Mouse (Mus musculus): ENCODE measurements around the gene Stx1a. TPM values are rescaled to one million over a fixed set of nuclear protein-coding genes. Genes with fewer than 3 reads are reported as not detected.
A peak's percentile ranks its signal among the peaks of the same experiment; 100 is the strongest.

The Stx1a gene
- polyA plus RNA-seq, 1 experiment: 4.4 TPM

DNA sequence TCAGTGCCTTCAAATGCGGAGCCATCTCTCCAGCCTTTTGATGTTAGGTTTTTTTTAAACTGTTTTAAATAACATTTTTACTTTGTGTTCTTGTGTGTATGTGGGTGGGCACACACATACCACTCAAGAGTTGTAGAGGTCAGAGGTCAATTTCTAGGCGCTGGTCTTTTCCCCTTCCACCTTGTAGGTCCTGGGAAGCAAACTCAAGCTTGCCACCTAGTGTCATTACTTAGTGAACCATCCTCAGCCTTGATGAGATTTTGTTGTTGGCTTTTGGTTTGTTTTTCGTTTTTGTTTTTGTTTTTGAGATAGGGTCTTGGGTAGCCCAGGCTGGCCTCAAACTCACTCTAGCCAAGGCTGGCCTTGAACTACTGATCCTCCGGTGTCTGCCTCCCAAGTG is 52.4 kb downstream of the Stx1a start:
- H3K4me2 ChIP-seq (ENCODE audit: low read depth): no peak overlapping the region
- no peak for TF ChIP-seq E2F4 (IDR thresholded peaks at IDR 0.05; ENCODE audit: insufficient read depth)
- no peak for TF ChIP-seq MYOD1 (IDR thresholded peaks at IDR 0.05; ENCODE audit: control insufficient read depth in 1 of 3, insufficient read length in 2 of 3, low read depth in 2 of 3)
- TF ChIP-seq CEBPB (IDR thresholded peaks at IDR 0.05; ENCODE audit: insufficient read depth, poor library complexity, severe bottlenecking): no peak
- TF ChIP-seq TCF3 (IDR thresholded peaks at IDR 0.05; ENCODE audit: insufficient read length, low read depth): no peak
- TF ChIP-seq SRF (IDR thresholded peaks at IDR 0.05; ENCODE audit: control insufficient read depth, insufficient read length, low read depth): no peak
- TF ChIP-seq MAX (IDR thresholded peaks at IDR 0.05; ENCODE audit: low read depth): no peak
- no peak for TF ChIP-seq TCF12 (IDR thresholded peaks at IDR 0.05; ENCODE audit: insufficient read depth, poor library complexity, severe bottlenecking)
- no peak for TF ChIP-seq REST (IDR thresholded peaks at IDR 0.05; ENCODE audit: insufficient read depth, insufficient read length)
- TF ChIP-seq POLR2A (IDR thresholded peaks at IDR 0.05; ENCODE audit: insufficient read length, low read depth): no peak
- no peak for TF ChIP-seq USF1 (IDR thresholded peaks at IDR 0.05; ENCODE audit: low read depth)
- TF ChIP-seq POLR2AphosphoS2 (IDR thresholded peaks at IDR 0.05; ENCODE audit: insufficient read length, low read depth): no peak
- TF ChIP-seq MYOG (IDR thresholded peaks at IDR 0.05; ENCODE audit: control insufficient read depth in 1 of 3, insufficient read depth in 1 of 3, insufficient read length in 2 of 3, low read depth in 2 of 3): no peak

DNA sequence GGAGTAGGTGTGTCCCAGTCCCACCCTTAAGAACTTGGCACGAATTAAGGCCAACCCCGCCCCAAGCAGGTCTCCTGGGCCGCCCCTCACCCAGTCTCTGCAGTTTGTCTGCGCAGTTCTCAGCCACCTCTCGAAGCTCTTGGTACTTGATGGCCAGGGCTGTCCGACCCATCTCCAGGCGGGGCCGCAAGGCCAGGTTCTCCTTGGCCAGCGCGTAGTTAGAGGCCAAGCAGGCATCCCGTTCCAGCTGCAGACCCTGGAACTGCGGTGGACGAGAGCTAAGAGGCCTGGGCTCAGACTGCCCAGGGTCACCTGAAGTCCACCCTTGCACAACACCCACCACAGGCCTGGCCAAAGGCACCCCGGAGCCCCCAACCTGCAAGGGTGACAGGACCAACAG is 53.1 kb downstream of the Stx1a start:
- H3K36me3 ChIP-seq (ENCODE audit: control insufficient read depth, insufficient read depth): no peaks in the 10 kb centered on the region
- peaks cover 7% of the 10 kb centered on the region for H3K27me3 ChIP-seq (ENCODE audit: control insufficient read depth, insufficient read depth, insufficient read length)
- H3K4me3 ChIP-seq: peak overlapping the region; percentile 28
- H3K4me2 ChIP-seq (ENCODE audit: low read depth): no peak overlapping the region
- TF ChIP-seq USF1 (IDR thresholded peaks at IDR 0.05; ENCODE audit: low read depth) (no peak), CEBPB (IDR thresholded peaks at IDR 0.05; ENCODE audit: insufficient read depth, poor library complexity, severe bottlenecking) (no peak), POLR2A (IDR thresholded peaks at IDR 0.05; ENCODE audit: insufficient read length, low read depth) (no peak), TCF12 (IDR thresholded peaks at IDR 0.05; ENCODE audit: insufficient read depth, poor library complexity, severe bottlenecking) (no peak), TCF3 (IDR thresholded peaks at IDR 0.05; ENCODE audit: insufficient read length, low read depth) (no peak), MAX (IDR thresholded peaks at IDR 0.05; ENCODE audit: low read depth) (no peak), MYOD1 (IDR thresholded peaks at IDR 0.05; ENCODE audit: control insufficient read depth in 1 of 3, insufficient read length in 2 of 3, low read depth in 2 of 3) (no peak), E2F4 (IDR thresholded peaks at IDR 0.05; ENCODE audit: insufficient read depth) (no peak), REST (IDR thresholded peaks at IDR 0.05; ENCODE audit: insufficient read depth, insufficient read length) (no peak), MYOG (IDR thresholded peaks at IDR 0.05; ENCODE audit: control insufficient read depth in 1 of 3, insufficient read depth in 1 of 3, insufficient read length in 2 of 3, low read depth in 2 of 3) (no peak), SRF (IDR thresholded peaks at IDR 0.05; ENCODE audit: control insufficient read depth, insufficient read length, low read depth) (no peak), POLR2AphosphoS2 (IDR thresholded peaks at IDR 0.05; ENCODE audit: insufficient read length, low read depth) (no peak)
- H3K79me2 ChIP-seq (ENCODE audit: control insufficient read depth, insufficient read depth): no peaks in the 10 kb centered on the region
- H3ac ChIP-seq (ENCODE audit: control insufficient read depth, insufficient read length): no peak overlapping the region

More for the DNA sequence above, 52.4 kb downstream of the Stx1a start:
- H3K36me3 ChIP-seq (ENCODE audit: control insufficient read depth, insufficient read depth): no peaks in the 10 kb centered on the region
- no peak overlapping the region for H3K4me3 ChIP-seq
- no peak overlapping the region for H3ac ChIP-seq (ENCODE audit: control insufficient read depth, insufficient read length)
- H3K27me3 ChIP-seq (ENCODE audit: control insufficient read depth, insufficient read depth, insufficient read length): peaks cover 4% of the 10 kb centered on the region
- no peaks in the 10 kb centered on the region for H3K79me2 ChIP-seq (ENCODE audit: control insufficient read depth, insufficient read depth)

DNA sequence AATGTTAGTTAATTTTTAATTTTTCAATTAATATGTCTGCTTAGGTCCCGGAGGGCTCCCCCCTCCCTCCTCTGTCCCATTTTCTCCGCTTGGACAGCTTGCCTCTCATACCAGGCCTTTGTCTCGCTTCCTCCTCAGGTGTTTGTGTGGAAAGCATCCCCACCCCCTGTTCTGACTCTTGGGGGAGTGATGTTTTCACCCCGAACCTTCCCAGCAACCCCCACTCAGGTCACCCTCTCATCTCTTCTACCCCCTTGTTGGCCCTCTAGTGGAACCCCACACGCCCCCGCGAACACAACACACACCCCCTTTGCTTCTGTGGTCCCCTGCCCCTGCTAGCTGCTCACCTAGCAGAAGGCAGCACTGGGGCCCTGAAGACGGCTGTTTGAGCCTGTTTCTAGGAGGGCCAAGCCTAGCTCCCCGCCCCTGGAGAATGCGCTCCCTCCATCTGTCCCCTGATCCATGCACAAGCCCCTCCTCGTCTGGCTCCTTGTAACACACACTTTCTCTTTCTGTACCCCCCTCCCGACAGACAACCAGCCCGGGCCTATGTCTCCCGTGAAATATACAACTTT is 53.7 kb downstream of the Stx1a start:
- TF ChIP-seq MYOD1 (IDR thresholded peaks at IDR 0.05; ENCODE audit: control insufficient read depth in 1 of 3, insufficient read length in 2 of 3, low read depth in 2 of 3): no peak
- no peak for TF ChIP-seq TCF3 (IDR thresholded peaks at IDR 0.05; ENCODE audit: insufficient read length, low read depth)
- no peak for TF ChIP-seq TCF12 (IDR thresholded peaks at IDR 0.05; ENCODE audit: insufficient read depth, poor library complexity, severe bottlenecking)
- TF ChIP-seq MYOG (IDR thresholded peaks at IDR 0.05; ENCODE audit: control insufficient read depth in 1 of 3, insufficient read depth in 1 of 3, insufficient read length in 2 of 3, low read depth in 2 of 3): no peak
- TF ChIP-seq REST (IDR thresholded peaks at IDR 0.05; ENCODE audit: insufficient read depth, insufficient read length): no peak
- peak overlapping the region; percentile 74 for H3ac ChIP-seq (ENCODE audit: control insufficient read depth, insufficient read length)
- H3K27me3 ChIP-seq (ENCODE audit: control insufficient read depth, insufficient read depth, insufficient read length): peaks cover 13% of the 10 kb centered on the region
- no peaks in the 10 kb centered on the region for H3K79me2 ChIP-seq (ENCODE audit: control insufficient read depth, insufficient read depth)
- no peaks in the 10 kb centered on the region for H3K36me3 ChIP-seq (ENCODE audit: control insufficient read depth, insufficient read depth)
- peak overlapping the region; percentile 69 for H3K4me2 ChIP-seq (ENCODE audit: low read depth)
- H3K4me3 ChIP-seq: peak overlapping the region; percentile 28

DNA sequence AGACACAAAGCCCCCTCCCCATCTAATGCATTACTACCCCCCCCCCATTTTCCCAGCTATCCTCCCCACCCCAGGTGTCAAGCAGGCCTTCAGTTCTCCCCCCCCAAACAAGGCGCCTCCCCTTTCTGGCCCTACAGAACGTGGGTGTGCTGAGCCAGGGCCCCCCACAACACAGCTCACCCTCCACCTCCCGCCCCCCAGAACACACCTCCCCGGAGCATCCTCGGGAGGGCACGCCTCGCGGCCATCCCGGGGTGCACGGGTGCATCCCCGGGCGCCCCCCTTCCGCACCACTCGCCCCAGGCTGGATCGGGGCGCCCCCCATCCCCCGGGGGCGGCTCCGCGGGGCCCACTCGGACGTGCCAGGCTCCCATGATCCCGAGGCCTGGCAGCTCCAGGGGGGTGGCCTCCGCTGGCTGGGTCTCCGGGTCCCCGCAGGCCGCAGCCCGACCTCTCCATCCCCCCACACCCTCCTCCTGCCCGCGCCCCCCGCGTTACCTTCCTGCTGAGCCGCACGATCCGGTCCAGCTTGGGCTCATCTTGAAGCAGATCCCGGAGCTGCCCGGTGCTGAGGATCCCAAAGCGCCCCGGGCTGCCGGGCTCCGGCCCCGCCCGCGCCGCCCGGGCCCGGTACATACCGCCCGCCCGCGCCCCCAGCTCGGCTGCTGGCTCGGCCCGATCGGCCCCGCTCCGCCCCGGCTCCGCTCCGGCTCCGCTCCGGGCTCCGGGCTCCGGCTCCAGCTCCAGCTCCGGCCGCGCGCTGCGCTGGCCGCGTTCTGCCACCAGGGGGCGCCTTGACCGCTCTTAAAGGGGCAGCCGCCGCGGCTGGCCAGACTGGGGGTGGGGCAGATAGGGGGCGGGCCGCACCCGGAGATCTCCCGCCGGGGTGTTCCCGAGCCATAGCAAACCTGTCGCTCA is 54.5 kb downstream of the Stx1a start, which contains the start of gene Vps37d:
Vps37d (minus strand) TSS at position 703 of the 918 bp plus-strand sequence.
- Histone ChIP-seq H3K79me2 (ENCODE audit: control insufficient read depth, insufficient read depth) (no peaks in the 10 kb centered on the region), H3K4me2 (ENCODE audit: low read depth) (peak within 1 kb of the TSS; percentile 70), H3K27me3 (ENCODE audit: control insufficient read depth, insufficient read depth, insufficient read length) (peaks cover 19% of the 10 kb centered on the region), H3ac (ENCODE audit: control insufficient read depth, insufficient read length) (peak within 1 kb of the TSS; percentile 74), H3K36me3 (ENCODE audit: control insufficient read depth, insufficient read depth) (no peaks in the 10 kb centered on the region), H3K4me3 (peak within 1 kb of the TSS; percentile 28)
- no peak for TF ChIP-seq MAX (IDR thresholded peaks at IDR 0.05; ENCODE audit: low read depth)

DNA sequence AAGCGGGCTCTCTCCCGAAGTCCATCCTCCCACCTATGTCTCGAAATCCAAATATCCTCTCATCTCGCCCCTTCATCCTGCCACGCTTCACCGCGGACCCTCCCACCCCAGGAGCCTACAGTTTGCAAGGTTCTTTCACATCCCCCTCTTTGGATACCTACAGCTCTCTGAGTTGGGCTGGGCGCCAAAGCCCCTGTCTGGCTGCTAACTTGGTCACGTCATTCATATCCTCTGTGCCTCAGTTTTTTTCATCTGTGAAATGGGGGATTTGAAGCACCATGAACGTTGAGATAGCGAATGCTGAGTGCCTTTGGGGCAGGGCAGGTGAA is 55.2 kb downstream of the Stx1a start:
- TF ChIP-seq TCF12 (IDR thresholded peaks at IDR 0.05; ENCODE audit: insufficient read depth, poor library complexity, severe bottlenecking) (no peak), POLR2AphosphoS2 (IDR thresholded peaks at IDR 0.05; ENCODE audit: insufficient read length, low read depth) (no peak), REST (IDR thresholded peaks at IDR 0.05; ENCODE audit: insufficient read depth, insufficient read length) (no peak), SRF (IDR thresholded peaks at IDR 0.05; ENCODE audit: control insufficient read depth, insufficient read length, low read depth) (no peak), POLR2A (IDR thresholded peaks at IDR 0.05; ENCODE audit: insufficient read length, low read depth) (no peak), MYOD1 (IDR thresholded peaks at IDR 0.05; ENCODE audit: control insufficient read depth in 1 of 3, insufficient read length in 2 of 3, low read depth in 2 of 3) (no peak)
- Histone ChIP-seq H3K36me3 (ENCODE audit: control insufficient read depth, insufficient read depth) (no peaks in the 10 kb centered on the region), H3K4me3 (peak overlapping the region; percentile 28), H3K79me2 (ENCODE audit: control insufficient read depth, insufficient read depth) (no peaks in the 10 kb centered on the region), H3K27me3 (ENCODE audit: control insufficient read depth, insufficient read depth, insufficient read length) (peaks cover 19% of the 10 kb centered on the region), H3ac (ENCODE audit: control insufficient read depth, insufficient read length) (peak overlapping the region; percentile 74), H3K4me2 (ENCODE audit: low read depth) (peak overlapping the region; percentile 70)
